Mouse (Mus musculus) liver, adult 10 weeks (tissue): Measurements from ENCODE around the gene Stk24. TPM values are rescaled to one million over a fixed set of nuclear protein-coding genes. Genes with fewer than 3 reads are reported as not detected.

Experiments used
- polyA plus RNA-seq: library from polyadenylated mRNA; stranded (reverse); fragments of 350-450 nt; fragmentation: Illumina TruSeq; extraction: RNeasy Lipid Tissue Mini Kit (QIAGEN cat#74804); gene quantifications from one replicate; pipeline ENCODE4 v1.2.3, GENCODE M21; 2014; ENCODE audit warnings: low read depth, low replicate concordance

The Stk24 gene
- polyA plus RNA-seq, result 36.9 TPM

DNA sequence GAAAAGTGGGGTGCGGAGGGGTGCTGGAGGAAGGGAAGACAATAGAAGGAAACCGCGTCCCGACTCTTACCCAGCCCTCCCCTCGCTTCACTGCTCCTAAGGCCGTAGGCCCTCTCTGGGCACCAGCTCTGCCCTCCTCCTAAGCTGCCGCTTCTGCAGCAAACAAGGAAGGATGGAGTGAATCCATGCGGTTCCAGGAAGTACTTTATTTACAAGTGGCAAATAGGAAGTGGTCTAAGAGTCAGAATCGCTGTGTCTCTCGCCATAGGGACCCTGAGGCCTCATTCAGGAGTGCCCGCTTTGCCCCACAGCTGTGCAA, at the start of gene Stk24:
Stk24 (minus strand) TSS at position 185 of the 319 bp plus-strand sequence.

Other genes starting within 250 kb of the Stk24 start
- gene Slc15a1, start 125.2 kb upstream of the Stk24 start, polyA plus RNA-seq, result not detected